Mouse (Mus musculus): ENCODE measurements around the gene Smoc2. TPM values are rescaled to one million over a fixed set of nuclear protein-coding genes. Genes with fewer than 3 reads are reported as not detected.

The Smoc2 gene
- polyA plus RNA-seq, 1 experiment: 18.9 TPM

GRCm38 (mm10) chr17:14273386-14273785 is 5.9 kb upstream of the Smoc2 start:
- DNase-seq (ENCODE audit: extremely low spot score in 1 of 2, low spot score in 1 of 2): no peak

- DNase-seq (ENCODE audit: extremely low spot score in 1 of 2, low spot score in 1 of 2): no peak
These were observed 2.0 kb upstream of the Smoc2 start for GRCm38 (mm10) chr17:14277310-14277709.

DNA sequence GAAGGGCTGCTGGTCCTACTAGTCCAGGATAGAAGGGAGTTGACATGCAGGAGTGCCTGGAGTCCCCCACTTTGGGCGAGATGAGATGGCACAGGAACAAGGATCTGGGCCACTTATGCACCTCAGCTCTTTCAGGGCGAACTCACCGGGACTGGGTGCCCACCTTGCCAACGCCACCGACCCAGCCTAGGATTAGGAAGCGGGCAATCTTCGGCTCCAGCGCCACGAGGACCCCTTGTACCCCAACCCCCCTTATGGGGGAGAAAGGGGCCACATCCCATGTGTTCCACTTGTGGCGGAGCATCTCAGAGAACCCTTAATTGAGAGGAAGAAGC is 627 bp downstream of the Smoc2 start:
- no peak for DNase-seq (ENCODE audit: extremely low spot score in 1 of 2, low spot score in 1 of 2)

- no peak for DNase-seq (ENCODE audit: extremely low spot score in 1 of 2, low spot score in 1 of 2)
These were observed 1.1 kb downstream of the Smoc2 start for GRCm38 (mm10) chr17:14280425-14280833.

- peak; percentile 50 to 92 for DNase-seq (ENCODE audit: extremely low spot score in 1 of 2, low spot score in 1 of 2)
These were observed 8.8 kb downstream of the Smoc2 start for GRCm38 (mm10) chr17:14288015-14288616.

GRCm38 (mm10) chr17:14293617-14294016 is 14.3 kb downstream of the Smoc2 start:
- DNase-seq (ENCODE audit: extremely low spot score in 1 of 2, low spot score in 1 of 2): no peak

GRCm38 (mm10) chr17:14295146-14295545 is 15.8 kb downstream of the Smoc2 start:
- no peak for DNase-seq (ENCODE audit: extremely low spot score in 1 of 2, low spot score in 1 of 2)

DNA sequence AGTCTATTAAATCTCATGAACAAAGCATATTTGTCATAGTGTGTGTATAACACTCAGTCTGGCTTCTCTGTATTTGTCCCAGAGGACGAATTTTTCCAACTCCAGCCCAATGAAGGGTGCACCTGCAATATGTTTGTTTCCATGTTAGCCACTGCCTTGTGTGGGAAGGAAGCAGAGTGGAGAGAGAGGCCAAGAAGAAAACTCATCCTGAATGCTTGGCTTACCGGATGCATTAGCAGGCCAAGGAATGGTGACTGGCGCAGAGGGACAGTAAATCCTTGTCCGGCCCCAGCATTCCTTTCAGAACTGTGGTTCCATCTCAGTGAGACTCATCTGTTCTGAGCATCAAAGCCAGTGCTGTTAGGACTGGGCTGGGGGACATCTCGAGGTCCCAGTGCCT is 21.1 kb downstream of the Smoc2 start:
- DNase-seq (ENCODE audit: extremely low spot score in 1 of 2, low spot score in 1 of 2): no peak

DNA sequence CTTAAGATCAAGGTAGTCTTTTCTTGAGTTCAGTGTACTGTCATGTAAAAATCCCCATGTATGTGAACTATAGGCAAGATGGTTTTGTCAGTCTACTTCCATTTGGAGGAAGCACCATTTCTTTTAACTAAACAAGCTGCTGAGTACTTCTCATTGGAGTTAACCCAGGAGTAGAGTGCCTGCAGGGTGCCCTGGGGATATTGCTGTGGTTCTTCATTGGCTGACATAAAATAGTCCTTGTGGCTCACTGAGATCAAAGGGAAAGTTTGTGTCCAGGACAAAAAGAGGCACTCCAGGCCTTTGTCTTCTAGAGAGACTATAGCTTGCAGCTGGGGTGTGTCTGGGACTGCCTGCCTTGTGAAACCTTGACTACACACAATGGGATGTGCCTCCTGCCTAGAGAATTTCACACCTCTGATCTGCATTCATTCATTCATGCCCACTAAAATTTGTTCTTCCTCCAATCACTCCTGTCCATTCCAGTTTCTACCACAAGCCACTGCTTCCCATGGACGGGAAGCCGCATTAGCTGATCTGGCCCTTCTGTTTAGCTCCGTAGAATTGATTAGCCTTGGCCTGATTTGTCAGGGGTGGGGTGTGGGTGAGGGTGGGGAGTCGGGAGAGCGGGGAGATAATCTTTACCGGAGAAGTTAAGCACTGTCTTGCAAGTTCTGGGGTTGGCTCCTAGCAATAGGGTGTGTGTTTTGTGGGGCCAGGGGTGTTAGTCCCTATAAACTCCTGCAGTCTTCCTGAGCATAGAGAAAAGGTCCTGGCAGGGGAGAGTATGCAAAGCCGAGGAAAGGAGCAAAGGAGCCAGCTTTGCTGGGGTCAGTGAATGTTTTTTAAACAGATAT is 22.4 kb downstream of the Smoc2 start:
- no peak for DNase-seq (ENCODE audit: extremely low spot score in 1 of 2, low spot score in 1 of 2)

DNA sequence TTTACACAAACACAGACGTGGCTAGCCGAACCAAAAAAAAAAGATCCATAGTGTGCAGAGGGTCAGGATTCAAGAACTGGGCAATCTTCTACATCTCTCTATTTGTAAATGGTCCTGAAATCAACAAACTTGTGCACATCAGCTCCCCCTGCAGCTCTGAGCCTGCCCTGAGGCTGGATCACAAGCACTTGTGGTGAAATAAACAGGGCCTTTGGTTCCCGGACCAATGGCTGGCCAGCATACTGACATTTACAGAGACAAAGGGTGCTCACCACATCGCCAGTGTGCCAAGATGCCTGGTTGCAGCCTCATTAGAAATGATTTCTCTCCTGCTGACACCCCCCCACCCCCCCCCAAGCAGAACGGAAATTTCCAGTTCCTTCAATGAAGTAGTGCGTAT is 23.1 kb downstream of the Smoc2 start:
- no peak for DNase-seq (ENCODE audit: extremely low spot score in 1 of 2, low spot score in 1 of 2)

DNA sequence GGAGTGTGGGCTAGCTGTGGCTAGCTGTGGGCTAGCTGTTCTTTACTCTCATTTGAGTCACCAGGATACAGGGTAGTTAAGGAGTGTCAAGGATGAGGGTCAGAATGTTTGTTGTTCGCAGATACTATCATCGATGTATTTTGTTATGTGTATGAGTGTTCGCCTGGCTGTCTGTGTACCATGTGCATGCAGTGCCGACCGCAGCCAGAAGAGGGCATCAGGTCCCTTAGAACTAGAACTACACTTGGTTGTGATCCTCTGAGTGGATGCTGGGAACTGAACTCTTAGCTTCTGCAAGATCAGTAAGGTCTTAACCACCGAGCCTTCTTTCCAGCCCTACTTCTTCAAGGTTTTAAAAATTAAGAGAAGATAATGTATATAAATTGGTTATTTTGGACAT is 24.4 kb downstream of the Smoc2 start:
- no peak for DNase-seq (ENCODE audit: extremely low spot score in 1 of 2, low spot score in 1 of 2)

- DNase-seq (ENCODE audit: extremely low spot score in 1 of 2, low spot score in 1 of 2): no peak
These were observed 30.6 kb downstream of the Smoc2 start for GRCm38 (mm10) chr17:14309884-14310283.

DNA sequence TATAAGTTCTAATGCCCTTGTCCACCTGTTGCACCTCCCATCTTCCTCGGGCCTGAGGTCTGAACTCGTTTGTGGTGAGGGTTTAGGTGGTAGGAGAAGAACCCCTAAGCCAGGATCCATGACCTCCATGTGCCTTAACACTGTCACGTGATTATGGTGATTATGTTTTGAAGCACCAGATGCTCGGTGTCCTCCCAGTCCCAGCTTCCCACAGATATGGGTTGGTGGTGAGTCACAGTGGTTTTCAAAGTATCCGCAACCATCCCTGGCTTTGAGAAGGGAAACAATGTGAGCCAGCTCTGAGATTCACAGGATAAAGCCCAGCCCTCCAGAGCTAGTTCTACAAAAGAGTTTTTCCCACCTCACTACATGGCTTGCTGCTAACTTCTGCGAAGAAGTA is 33.1 kb downstream of the Smoc2 start:
- DNase-seq (ENCODE audit: extremely low spot score in 1 of 2, low spot score in 1 of 2): peak in 1 of 2 experiments; percentile 40

- DNase-seq (ENCODE audit: extremely low spot score in 1 of 2, low spot score in 1 of 2): no peak
These were observed 35.0 kb downstream of the Smoc2 start for GRCm38 (mm10) chr17:14314308-14314707.

GRCm38 (mm10) chr17:14316536-14316935 is 37.2 kb downstream of the Smoc2 start:
- no peak for DNase-seq (ENCODE audit: extremely low spot score in 1 of 2, low spot score in 1 of 2)

DNA sequence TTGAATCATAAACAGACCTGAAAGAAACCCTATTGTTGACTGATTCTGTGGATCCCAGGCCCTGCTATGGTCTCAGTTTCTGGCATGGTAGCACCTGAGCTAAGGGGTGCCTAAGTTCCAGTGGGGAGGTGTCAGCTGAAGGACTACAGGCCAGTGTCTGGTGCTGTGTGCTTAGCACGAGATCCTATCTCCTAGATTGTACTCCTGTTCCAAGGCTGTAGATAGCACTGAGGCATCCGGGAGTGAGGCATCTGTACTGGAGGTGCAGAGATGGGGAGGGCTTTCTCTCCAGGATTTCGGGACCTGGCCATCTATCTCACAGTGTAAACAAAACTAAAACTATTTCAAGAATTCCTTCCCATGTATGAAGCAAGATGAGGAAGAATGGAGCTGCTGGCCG is 38.1 kb downstream of the Smoc2 start:
- DNase-seq (ENCODE audit: extremely low spot score in 1 of 2, low spot score in 1 of 2): no peak

- no peak for DNase-seq (ENCODE audit: extremely low spot score in 1 of 2, low spot score in 1 of 2)
These were observed 46.9 kb downstream of the Smoc2 start for GRCm38 (mm10) chr17:14326156-14326555.

- DNase-seq (ENCODE audit: extremely low spot score in 1 of 2, low spot score in 1 of 2): no peak
These were observed 48.7 kb downstream of the Smoc2 start for GRCm38 (mm10) chr17:14328037-14328436.

DNA sequence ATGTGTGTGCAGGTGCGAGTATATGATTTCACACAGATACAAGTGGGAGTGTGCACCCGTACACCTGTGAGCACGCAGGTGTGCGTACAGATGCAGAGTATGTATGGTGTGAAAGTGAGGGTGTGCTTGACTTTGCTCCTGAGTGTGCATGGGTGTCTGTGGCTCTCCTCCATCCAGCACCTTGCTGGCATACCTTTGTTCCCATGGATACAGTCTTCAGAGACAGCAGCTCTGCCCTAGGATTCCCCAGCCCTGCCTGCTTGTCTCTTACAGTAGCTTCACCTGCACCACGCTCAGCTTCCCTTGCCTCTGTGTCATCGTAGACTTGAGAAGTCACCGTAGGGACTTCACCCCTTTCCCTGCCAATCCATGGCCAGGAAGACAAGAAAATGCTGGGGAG is 51.2 kb downstream of the Smoc2 start:
- DNase-seq (ENCODE audit: extremely low spot score in 1 of 2, low spot score in 1 of 2): no peak

- DNase-seq (ENCODE audit: extremely low spot score in 1 of 2, low spot score in 1 of 2): no peak
These were observed 60.7 kb downstream of the Smoc2 start for GRCm38 (mm10) chr17:14339932-14340557.

- no peak for DNase-seq (ENCODE audit: extremely low spot score in 1 of 2, low spot score in 1 of 2)
These were observed 61.4 kb downstream of the Smoc2 start for GRCm38 (mm10) chr17:14340736-14341135.

- no peak for DNase-seq (ENCODE audit: extremely low spot score in 1 of 2, low spot score in 1 of 2)
These were observed 63.2 kb downstream of the Smoc2 start for GRCm38 (mm10) chr17:14342511-14342910.
